Mouse (Mus musculus): ENCODE data around the gene Pnma5. TPM values are rescaled to one million over a fixed set of nuclear protein-coding genes. Genes with fewer than 3 reads are reported as not detected.

The Pnma5 gene
- polyA plus RNA-seq, 2 experiments: 0.23 TPM; not detected in 1

- no peaks in the 10 kb centered on the region for H3K27me3 ChIP-seq (ENCODE audit: control insufficient read depth, insufficient read depth, low read length)
- no peaks in the 10 kb centered on the region for H3K4me1 ChIP-seq (ENCODE audit: control insufficient read depth, insufficient read depth, low read length)
- H3K4me2 ChIP-seq (replicated peaks; ENCODE audit: low read depth, low read length, severe bottlenecking): no peak overlapping the region
- TF ChIP-seq POLR2A (IDR thresholded peaks at IDR 0.05; ENCODE audit: borderline replicate concordance, extremely low read depth, insufficient read depth, insufficient read length): no peak
- no peaks in the 10 kb centered on the region for H3K9me3 ChIP-seq (ENCODE audit: control insufficient read depth, low read length)
- H3K4me3 ChIP-seq (replicated peaks; ENCODE audit: low read length): no peak overlapping the region
- no peak overlapping the region for H3K9ac ChIP-seq (ENCODE audit: low read depth, low read length, severe bottlenecking)
- H3K36me3 ChIP-seq (ENCODE audit: control insufficient read depth, insufficient read depth, low read length): no peaks in the 10 kb centered on the region
- DNase-seq (ENCODE audit: low spot score) (no peak), ATAC-seq (ENCODE audit: low FRiP score, low read depth) (no peak)
- 69% methylated on average over 2 of the region's 2 CpGs for WGBS
- no peak overlapping the region for H3K27ac ChIP-seq (replicated peaks; ENCODE audit: low read depth, low read length)
Measured at GRCm38 (mm10) chrX:72985607-72986006, 51.3 kb downstream of the Pnma5 start.

MicroRNAs within 50 kb of the gene (microRNA counts, 519-probe panel; counts per million panel counts)
- microRNA mmu-miR-2137: 861 counts per million, percentile 4 among the panel's probes with 10 or more counts

Small RNA genes within 50 kb of the gene (microRNA-seq; reads per million reads assigned to microRNA genes)
- 2.1 reads per million for gene Mir2137

Other genes starting within 250 kb of the Pnma5 start
- gene Gabrq, start 211.9 kb downstream of the Pnma5 start, polyA plus RNA-seq (2012; rRNA removed): 0.18 and 0.20 TPM in 2 replicates
- 0.19 and 0.28 TPM in 2 replicates for gene Gabrq, start 211.9 kb downstream of the Pnma5 start, polyA plus RNA-seq (2014; fragmentation: Nextera tagmentation; extraction: Ambion mirVana)
- gene Cetn2, start 118.7 kb downstream of the Pnma5 start, polyA plus RNA-seq (2012; rRNA removed): 22.7 and 30.6 TPM in 2 replicates
- gene Cetn2, start 118.7 kb downstream of the Pnma5 start, polyA plus RNA-seq (2014; fragmentation: Nextera tagmentation; extraction: Ambion mirVana): 72.0 and 72.7 TPM in 2 replicates
- 26.7 and 27.1 TPM in 2 replicates for gene Nsdhl, start 118.5 kb downstream of the Pnma5 start, polyA plus RNA-seq (2012; rRNA removed)
- 23.2 and 23.9 TPM in 2 replicates for gene Nsdhl, start 118.5 kb downstream of the Pnma5 start, polyA plus RNA-seq (2014; fragmentation: Nextera tagmentation; extraction: Ambion mirVana)
- gene Zfp185, start 49.8 kb downstream of the Pnma5 start, polyA plus RNA-seq (2012; rRNA removed): 41.8 and 44.8 TPM in 2 replicates
- 52.6 and 56.6 TPM in 2 replicates for gene Zfp185, start 49.8 kb downstream of the Pnma5 start, polyA plus RNA-seq (2014; fragmentation: Nextera tagmentation; extraction: Ambion mirVana)
- gene Pnma3, start 27.7 kb upstream of the Pnma5 start, polyA plus RNA-seq (2012; rRNA removed): 0.90 and 1.1 TPM in 2 replicates
- 0.10 and 0.17 TPM in 2 replicates for gene Pnma3, start 27.7 kb upstream of the Pnma5 start, polyA plus RNA-seq (2014; fragmentation: Nextera tagmentation; extraction: Ambion mirVana)
- gene Xlr4a, start 45.4 kb upstream of the Pnma5 start, polyA plus RNA-seq (2012; rRNA removed): 0.13 and 1.3 TPM in 2 replicates
- gene Xlr4a, start 45.4 kb upstream of the Pnma5 start, polyA plus RNA-seq (2014; fragmentation: Nextera tagmentation; extraction: Ambion mirVana): 1.1 TPM in 1 of 2 replicates, not detected in the other
- gene Xlr3a, start 60.0 kb upstream of the Pnma5 start, polyA plus RNA-seq (2012; rRNA removed): 0.87 and 3.8 TPM in 2 replicates
- 1.4 and 1.6 TPM in 2 replicates for gene Xlr3a, start 60.0 kb upstream of the Pnma5 start, polyA plus RNA-seq (2014; fragmentation: Nextera tagmentation; extraction: Ambion mirVana)
- 0.06 and 0.10 TPM in 2 replicates for gene Gm14685, start 79.9 kb upstream of the Pnma5 start, polyA plus RNA-seq (2012; rRNA removed)
- 0.18 TPM in 1 of 2 replicates, not detected in the other for gene Gm14685, start 79.9 kb upstream of the Pnma5 start, polyA plus RNA-seq (2014; fragmentation: Nextera tagmentation; extraction: Ambion mirVana)
- not detected in 2 replicates for gene Xlr5b, start 111.7 kb upstream of the Pnma5 start, polyA plus RNA-seq (2012; rRNA removed)
- gene Xlr5b, start 111.7 kb upstream of the Pnma5 start, polyA plus RNA-seq (2014; fragmentation: Nextera tagmentation; extraction: Ambion mirVana): not detected in 2 replicates
- gene DXBay18, start 112.3 kb upstream of the Pnma5 start, polyA plus RNA-seq (2012; rRNA removed): 0.05 and 0.16 TPM in 2 replicates
- 0.22 TPM in 1 of 2 replicates, not detected in the other for gene DXBay18, start 112.3 kb upstream of the Pnma5 start, polyA plus RNA-seq (2014; fragmentation: Nextera tagmentation; extraction: Ambion mirVana)
- not detected in 2 replicates for gene Spin2d, start 139.9 kb upstream of the Pnma5 start, polyA plus RNA-seq (2012; rRNA removed)
- not detected in 2 replicates for gene Spin2d, start 139.9 kb upstream of the Pnma5 start, polyA plus RNA-seq (2014; fragmentation: Nextera tagmentation; extraction: Ambion mirVana)
- gene Xlr3b, start 155.1 kb upstream of the Pnma5 start, polyA plus RNA-seq (2012; rRNA removed): 5.9 and 17.4 TPM in 2 replicates
- gene Xlr3b, start 155.1 kb upstream of the Pnma5 start, polyA plus RNA-seq (2014; fragmentation: Nextera tagmentation; extraction: Ambion mirVana): 4.6 and 10.2 TPM in 2 replicates
- gene Xlr4b, start 177.2 kb upstream of the Pnma5 start, polyA plus RNA-seq (2012; rRNA removed): 0.29 and 0.98 TPM in 2 replicates
- gene Xlr4b, start 177.2 kb upstream of the Pnma5 start, polyA plus RNA-seq (2014; fragmentation: Nextera tagmentation; extraction: Ambion mirVana): 0.30 and 1.3 TPM in 2 replicates
- 6.9 and 10.1 TPM in 2 replicates for gene F8a, start 191.2 kb upstream of the Pnma5 start, polyA plus RNA-seq (2012; rRNA removed)
- gene F8a, start 191.2 kb upstream of the Pnma5 start, polyA plus RNA-seq (2014; fragmentation: Nextera tagmentation; extraction: Ambion mirVana): 11.9 and 12.3 TPM in 2 replicates
- gene Xlr4c, start 206.0 kb upstream of the Pnma5 start, polyA plus RNA-seq (2012; rRNA removed): 0.47 TPM in 1 of 2 replicates, not detected in the other
- not detected in 2 replicates for gene Xlr4c, start 206.0 kb upstream of the Pnma5 start, polyA plus RNA-seq (2014; fragmentation: Nextera tagmentation; extraction: Ambion mirVana)
- gene Xlr3c, start 228.3 kb upstream of the Pnma5 start, polyA plus RNA-seq (2012; rRNA removed): 0.24 and 0.38 TPM in 2 replicates
- 0.12 and 0.41 TPM in 2 replicates for gene Xlr3c, start 228.3 kb upstream of the Pnma5 start, polyA plus RNA-seq (2014; fragmentation: Nextera tagmentation; extraction: Ambion mirVana)

Measured in limb, embryonic 14.5 days (tissue).